Mouse (Mus musculus) embryo, embryonic 10 days (tissue): ENCODE data around the gene Herc1.

Experiments used
- DNase-seq: peaks from one replicate; pipeline ENCODE4 v3.0.0-alpha.2; 2015; ENCODE audit warnings: low spot score

The Herc1 gene

DNA sequence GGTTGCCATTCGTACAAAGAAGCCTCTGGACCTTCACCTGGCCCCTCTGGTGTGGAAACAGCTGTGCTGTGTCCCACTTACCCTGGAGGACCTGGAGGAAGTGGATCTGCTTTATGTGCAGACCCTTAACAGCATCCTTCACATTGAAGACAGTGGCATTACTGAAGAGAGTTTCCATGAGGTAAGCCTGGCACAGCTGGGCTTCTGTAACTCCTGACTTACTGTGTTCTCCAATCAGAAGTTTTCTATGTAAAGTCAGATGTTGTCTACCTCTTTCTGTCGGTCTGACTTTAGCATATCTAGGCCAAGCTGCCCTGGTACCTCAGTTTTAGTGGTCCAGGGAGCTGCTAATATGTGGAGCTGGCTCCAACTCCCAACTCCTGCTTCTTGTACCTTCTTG, 151.0 kb downstream of the Herc1 start:
- DNase-seq: no peak

DNA sequence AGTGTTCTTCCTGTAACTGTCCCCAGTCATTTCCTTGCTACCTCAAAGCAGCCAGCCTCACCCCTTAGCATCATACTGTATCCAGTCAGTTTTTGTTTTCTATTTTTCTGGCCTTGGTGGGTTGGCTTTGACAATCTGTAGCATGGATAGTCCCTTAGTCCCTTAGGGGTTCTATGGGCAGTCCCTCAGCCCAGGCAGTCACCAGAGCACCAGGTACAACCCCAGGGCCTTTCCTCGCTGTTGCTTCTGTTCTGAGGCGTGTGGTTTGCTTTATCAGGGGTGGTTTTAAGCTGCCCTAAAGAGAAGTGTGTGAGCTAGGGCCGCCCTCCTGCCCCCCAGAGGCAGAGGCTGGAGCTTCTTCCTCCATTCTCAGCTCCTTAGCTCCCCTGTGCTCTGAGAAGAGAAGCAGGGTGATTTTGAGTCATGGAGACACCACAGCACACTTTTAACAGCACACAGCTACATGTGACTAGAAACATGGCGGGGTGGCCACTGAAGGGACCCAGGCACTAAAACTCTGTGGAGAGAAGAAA, 153.7 kb downstream of the Herc1 start:
- no peak for DNase-seq

DNA sequence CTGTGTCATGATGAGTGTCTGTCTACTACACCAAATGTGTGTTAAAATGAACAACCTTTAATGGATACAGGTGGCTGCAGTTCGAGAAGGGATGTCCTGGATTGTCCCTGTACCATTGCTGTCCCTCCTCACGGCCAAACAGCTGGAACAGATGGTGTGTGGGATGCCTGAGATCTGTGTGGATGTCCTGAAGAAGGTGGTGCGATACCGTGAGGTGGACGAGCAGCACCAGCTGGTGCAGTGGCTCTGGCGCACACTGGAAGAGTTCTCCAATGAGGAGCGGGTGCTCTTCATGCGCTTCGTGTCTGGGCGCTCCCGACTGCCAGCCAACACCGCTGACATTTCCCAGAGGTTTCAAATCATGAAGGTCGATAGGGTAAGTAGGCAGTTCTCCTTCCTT, 154.3 kb downstream of the Herc1 start:
- no peak for DNase-seq

DNA sequence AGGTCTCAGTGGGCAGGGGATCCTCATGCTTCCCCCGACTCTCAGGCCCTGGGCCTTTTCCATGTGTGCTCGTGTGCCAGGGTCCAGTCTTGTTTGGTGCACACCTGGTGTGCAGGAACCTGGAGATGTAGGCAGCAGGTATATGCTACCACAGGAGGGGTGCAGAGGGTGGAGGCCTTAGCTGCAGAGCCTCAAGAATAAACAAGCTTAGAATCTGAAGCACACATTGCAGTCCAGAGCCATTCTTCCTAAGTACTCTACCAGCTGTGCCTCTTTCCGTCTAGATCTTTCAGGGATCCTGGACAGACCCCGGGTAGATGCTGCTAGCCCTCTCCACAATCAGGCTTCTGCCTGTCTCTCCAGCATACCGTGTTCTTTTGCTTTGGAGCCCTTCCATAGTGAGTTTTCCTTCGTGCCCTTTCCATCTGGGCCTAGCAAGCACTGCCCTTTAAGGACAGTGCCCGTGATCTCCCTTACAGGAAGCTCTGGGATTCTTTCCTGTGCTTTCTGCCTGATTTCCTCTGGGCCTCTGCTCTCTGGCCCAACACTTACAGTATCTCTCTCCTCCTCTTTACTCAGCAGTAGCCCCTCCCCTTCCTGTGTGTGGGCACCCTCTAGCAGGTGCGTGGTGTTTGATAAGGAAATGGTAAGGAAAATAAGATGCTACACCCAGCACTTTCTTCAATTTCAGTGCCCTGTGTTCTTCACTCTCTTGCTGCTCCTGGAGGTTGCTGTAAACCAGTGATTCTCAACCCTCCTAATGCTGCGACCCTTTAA, 155.1 kb downstream of the Herc1 start:
- DNase-seq: no peak

DNA sequence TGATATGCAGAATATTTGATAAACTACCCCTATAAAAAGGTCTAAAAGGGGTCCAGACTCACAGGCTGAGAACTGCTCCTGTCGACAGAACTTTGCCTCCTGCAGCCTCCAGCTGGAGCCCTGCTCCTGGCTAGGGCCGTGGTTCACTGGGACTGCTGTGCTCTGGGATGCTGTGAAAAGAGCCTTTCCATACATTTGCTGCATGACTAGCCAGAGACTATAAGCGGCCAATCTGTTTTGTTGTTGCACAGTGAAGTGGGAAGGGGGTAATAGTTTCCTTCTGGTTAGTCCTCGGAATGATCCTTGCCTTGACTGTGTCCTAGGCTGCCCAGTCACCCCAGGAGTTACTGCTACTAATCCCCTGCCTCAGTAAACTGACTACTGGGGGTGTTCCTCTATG, 155.8 kb downstream of the Herc1 start:
- peak; percentile 77 for DNase-seq

DNA sequence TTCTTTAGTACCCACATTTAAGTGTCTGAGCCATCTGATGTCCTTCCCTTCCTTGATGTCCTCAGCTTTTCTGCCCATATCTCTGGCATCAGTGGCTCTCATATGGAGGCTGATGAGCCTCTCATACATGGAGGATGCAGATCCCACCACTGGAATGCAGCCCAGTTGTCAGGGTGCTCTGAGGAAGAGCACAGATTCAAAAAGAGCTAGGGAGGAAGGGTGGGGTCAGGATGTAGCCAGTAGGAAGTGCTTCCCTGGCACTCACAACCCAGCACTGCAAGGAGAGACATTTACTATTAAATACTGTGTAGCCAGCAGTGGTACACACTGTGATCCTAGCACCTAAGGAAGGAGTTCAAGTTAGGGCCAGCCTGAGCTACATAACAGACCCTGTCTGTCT, 156.2 kb downstream of the Herc1 start:
- DNase-seq: no peak

DNA sequence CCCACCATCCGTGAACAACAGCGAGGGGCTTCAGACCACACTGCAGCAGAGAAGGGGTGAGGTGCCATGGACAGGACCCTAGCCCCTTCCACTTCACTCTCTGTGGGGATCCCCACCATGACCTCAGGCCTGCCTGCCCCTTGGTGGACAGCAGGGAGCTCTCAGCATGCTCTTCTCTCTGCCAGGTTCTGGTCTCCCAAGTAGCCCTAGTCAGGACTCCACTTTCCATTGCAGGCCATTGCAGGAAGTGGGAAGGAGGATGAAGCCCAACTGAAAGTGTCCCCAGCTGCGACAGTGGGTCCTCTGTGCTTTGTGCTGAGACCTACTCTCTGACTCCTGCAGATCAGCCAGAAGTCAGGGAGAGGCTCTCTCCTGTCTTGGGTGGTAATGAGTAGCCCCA, 157.4 kb downstream of the Herc1 start:
- no peak for DNase-seq

DNA sequence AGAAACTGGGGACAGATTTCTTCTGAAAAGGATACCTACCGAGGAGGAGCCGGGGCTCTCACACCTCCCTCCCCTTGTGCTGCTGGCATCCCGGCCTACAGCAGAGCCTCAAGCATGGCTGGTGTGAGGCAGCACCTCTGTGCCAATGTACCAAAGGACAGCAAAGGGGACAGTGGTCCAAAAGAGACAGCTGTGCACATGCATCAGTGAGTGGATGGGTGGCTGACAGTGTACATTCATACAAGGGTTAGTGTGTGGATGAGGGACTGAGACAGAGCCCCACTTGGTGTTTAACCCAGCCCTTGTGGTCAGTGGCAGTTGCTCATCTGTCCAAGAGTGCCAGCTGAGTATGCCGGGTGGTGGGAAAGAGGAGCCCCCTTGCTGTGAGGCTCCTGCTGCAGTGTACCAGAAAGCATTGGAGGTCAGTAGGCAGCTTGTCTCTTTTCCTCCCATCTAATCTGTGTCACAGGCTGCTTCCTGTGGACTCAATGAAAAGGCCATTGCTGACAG, 158.7 kb downstream of the Herc1 start:
- no peak for DNase-seq

DNA sequence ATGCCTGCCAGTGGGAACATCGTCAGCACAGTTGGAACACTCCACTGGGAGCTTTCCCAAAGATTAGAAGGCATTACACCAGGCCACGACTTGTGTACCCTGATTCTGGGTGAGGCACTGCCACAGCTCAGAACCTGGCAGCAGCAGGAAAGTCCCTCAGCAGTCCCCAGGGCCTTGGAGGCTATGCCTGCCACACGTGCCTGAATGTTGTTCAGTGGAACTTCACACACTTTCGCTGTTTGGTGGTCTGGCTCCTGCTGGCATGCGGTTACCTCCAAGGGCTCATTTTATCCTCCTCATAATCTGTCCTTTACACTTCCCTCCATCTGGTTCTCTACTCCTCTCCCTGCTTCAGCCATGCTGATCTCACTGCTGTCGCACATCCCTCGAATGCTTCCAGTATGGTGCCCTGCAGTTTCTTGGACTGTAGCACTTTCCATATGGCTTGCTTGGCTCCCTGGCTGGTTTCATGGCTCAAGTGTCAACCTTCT, 160.1 kb downstream of the Herc1 start:
- no peak for DNase-seq

DNA sequence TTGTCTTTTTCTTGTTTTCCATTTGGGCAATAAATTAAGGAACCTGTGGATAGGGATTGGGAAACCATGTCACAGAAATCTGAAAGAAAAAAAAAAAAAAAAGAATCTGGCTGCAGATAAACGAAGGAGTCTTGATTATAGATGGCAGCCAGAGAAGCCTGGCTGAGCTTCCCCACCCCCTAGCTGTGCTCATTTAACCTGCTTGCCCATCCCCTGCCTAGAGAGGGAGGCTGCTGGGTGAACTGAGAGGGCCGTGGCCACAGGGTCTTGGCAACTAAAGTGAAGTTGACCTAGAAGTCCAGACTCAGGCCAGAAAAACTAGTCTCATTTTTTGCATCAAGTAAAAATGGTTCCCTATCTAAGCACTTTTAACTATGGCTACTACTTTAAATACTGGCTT, 160.7 kb downstream of the Herc1 start:
- DNase-seq: peak; percentile 50

DNA sequence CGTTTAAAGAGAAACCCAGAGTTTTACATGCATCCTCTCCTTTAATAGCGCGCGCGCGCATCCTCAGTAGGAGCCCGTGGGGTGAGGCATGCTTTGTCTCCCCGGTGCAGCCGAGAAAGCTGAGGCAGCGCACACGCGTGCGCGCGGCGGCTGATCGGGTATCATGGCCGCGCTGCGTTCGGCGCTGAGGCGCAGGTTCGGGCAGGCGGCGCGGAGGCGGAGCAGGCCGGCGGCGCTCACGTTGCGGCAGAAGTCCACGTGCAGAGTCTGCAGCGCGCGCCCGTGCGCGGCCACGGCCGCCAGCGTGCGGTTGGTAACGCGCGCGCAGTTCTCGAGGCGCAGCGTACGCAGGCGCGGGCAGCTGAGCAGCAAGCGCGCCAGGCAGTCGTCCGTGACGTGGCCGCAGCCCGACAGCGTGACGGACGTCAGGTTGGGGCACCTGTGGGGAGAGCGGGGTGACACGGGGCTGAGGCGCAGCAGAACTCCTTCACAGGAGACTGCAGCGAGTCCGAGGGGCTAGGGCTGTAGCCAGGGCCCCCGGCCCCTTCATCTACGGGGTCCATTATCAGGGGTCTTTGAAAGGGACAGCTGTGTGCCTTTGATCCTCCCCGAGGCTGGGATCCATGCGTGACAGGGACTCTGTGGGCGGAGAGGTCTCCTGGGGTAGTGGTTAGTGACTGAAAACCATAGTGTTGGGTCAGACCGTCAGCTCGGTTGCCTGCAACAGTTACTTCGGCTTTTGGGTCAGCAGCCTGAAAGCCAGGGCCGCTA, 161.5 kb downstream of the Herc1 start:
- peak; percentile 95 for DNase-seq

DNA sequence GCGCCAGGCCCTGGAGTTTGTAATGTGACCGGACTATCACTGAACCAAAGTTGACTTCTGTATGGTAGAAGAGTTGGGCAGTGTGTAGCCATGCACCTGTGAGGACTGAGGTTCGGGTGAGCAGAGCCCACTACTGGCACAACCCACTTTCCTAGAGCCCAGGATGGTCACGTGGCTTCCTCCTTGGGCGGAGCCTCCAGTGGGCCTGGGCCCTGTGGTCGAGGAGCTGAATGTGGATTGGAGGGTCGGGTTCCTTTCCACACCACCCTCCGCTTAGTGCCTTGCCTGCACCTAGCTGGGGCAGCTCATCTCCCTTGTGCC, 162.1 kb downstream of the Herc1 start:
- DNase-seq: peak; percentile 93

DNA sequence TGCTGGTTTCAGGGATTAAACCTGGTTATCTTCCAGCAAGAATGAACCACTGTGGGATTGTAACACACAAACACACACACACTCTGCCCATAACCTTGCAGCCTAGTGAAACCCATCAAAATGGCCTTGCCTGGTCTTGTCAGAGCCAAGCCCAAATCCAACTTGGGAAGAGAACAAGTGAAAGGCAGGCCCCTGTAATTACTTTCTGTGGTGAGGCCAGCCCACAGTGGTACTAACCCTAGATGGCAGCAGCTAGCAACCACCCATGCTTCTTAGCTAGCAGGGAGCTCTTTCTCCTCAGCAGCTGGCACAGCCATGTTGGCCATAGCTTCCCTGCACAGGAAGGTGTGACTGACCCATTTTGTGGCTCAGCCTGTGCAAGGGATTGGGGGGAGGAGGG, 162.9 kb downstream of the Herc1 start:
- DNase-seq: peak; percentile 38

DNA sequence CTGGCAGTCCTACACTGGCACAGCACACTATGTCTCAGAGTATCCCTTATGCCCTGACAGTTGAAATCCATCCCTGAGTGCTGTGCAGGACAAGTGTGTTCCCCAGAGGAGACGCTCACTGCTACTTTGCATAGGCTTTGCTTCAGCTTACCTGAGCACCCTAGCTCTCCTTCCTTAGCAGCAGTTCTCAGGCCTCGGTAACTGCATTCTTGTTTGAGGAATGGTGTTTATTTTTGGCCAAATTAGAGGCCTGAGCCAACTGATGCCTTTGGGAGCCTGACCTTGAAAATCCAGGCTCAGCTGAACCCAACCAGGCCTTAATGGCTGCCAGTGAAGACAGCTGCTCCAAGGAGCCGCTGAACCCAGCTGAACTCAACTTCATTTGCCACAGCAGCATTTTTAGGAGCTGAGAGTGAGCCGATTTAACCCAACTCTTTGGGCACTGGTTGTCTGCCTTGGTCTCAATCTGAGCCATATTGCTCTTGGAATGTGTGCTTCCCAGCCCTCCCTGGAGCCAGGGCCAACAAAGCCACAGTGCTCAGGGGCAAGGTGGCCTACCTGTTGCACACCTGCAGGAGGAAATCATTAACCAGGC, 163.5 kb downstream of the Herc1 start:
- no peak for DNase-seq

DNA sequence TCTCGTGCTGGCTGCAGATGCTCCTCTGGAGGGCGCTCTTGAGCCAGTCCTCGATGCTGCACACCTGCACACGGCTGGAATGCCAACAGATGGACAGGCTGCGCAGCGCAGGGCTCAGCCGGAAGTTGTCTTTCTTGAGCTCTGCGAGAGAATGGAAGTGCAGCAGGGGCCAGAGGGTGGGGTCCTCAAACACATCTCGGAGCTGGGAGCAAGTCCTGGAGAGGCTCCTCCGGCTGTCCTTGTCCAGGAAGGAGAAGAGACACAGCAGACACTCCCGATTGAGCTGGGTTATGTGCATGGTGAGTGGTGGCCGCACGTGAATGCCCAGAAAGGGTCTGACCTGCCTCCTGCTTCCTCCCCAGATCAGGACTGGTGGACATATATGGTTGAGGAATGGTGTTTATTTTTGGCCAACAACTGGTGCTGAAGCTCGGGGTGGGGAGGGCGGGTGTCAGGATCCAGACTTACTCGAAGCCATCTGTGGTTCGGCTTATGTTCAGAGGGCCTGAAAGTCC, 164.1 kb downstream of the Herc1 start, which contains the start of gene Fbxl22:
Gene Fbxl22, minus strand, starts transcription at position 338 of the 515 bp plus-strand sequence.
- DNase-seq: peak; percentile 51

DNA sequence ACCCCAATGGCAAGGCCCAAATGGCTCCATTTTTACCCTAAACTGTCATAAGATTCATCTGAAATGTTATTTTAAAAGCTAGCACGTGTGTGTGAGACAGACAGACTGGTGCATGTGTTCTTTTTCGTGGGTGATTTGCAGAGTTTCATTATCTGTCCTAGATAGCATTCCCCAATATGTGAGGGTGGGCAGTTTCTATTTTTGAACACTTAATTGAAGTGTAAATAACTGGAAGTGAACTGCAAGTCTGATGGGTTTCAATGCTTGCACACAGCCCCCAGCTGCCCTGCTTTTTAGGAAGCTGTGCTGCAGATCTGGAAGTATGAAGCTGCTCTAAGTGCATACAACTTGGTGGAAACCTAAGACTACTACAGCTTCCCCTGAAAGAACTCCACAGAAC, 164.9 kb downstream of the Herc1 start:
- DNase-seq: no peak

DNA sequence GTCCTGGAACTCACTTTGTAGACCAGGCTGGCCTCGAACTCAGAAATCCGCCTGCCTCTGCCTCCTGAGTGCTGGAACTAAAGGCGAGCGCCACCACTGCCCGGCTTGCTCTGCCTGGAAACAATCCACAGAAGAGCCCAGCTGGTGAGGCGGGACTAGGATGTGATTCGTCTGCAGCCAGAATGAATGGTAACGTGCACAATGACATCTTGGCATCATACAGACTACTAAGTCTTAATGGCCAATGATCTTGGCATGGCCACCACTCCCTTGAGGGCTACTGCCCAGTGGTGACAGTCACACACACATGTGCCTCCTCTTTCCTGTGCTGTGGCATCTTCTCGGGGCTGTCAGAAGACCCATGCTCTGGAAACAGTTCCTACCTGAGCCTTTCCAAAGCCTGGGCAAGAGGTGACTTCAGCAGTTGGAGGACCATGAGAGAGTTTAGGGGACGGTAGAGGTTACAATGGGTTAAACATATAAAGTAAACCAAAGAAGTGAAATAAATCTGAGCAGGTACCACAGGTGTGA, 165.5 kb downstream of the Herc1 start:
- DNase-seq: no peak

DNA sequence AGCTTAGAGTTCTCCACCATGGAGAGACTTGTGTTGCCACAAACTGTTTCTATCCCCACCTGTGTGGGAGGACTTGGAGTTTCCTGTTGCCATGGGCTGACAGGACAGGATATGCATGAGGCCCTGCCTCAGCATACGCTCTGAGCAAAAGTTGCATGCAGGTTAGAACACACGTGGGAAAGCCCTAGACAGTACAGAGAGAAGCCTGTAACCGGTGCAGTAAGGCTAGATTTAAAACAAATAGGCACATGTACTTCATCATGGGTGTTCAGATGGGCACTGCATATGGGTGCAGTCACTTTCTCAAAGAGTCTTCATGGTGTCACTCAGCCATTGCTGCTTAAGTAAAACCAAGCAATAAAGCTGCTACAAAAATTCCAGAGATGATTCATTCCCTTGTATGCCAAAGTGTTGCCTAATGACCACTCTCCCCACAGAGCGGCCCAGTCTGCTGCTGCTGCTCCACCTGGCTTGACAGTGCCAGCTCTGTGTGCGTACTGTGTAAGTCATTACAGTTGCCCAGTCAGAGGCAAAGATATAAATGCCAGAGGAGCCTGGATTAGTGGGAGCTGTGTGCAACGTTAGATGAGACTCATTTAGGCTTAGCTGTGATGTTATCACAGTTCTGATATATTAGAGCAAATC, 166.2 kb downstream of the Herc1 start:
- no peak for DNase-seq

DNA sequence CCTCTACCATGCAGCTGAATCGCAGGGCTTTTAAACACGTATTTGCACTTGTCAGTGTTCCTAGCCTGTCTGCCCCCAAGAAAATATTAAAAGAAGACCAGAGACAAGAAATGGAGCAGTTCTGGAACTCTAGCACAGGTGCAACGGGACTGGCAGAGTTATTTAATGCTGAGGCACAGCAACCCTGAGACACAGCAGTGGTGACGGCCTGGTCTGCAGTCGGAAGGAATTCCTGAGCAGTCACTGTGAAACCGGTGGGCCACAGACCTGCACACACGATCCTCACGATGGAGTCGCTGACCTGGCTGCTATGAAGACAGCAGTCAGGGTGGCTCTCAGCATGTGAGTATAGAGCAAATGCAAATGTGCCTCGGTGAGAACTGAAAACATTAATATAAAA, 167.5 kb downstream of the Herc1 start:
- no peak for DNase-seq

DNA sequence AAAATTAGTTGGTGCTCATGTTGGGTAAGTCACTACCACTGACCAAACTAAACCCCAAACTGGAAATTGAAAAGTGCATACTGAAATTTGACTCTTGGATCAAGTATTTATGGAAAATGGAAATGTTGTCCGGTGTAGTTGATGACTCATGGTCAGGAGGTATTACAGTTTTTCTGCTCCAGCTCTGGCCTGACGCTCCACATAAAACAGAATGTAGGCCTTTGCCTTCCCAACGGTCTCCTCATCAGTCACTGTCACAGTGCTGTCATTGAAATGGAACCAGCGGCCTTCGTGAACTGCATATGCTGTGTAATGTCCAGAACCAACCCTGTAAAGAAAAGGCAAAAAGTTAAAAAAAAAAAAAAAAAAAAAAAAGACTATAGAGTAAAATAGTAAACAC, 168.0 kb downstream of the Herc1 start:
- DNase-seq: no peak

DNA sequence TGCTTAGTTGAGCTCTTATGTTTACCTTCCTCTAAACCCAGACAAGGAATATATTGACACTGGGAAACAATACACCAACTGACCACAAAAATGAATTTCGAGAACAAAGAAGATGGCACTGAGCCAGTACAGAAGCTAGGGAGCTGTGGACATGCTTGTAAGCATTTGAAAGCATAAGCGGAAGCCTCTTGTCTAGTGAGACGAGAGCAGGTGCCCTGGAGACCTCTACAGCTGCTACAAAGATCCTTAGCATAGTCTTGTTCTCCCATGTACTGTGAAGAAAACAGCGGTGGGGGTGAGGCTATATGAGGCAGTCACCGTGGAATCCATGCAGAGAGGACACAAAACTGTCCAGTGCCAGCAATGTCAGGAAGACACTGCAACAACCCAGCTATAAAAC, 168.7 kb downstream of the Herc1 start:
- DNase-seq: no peak

DNA sequence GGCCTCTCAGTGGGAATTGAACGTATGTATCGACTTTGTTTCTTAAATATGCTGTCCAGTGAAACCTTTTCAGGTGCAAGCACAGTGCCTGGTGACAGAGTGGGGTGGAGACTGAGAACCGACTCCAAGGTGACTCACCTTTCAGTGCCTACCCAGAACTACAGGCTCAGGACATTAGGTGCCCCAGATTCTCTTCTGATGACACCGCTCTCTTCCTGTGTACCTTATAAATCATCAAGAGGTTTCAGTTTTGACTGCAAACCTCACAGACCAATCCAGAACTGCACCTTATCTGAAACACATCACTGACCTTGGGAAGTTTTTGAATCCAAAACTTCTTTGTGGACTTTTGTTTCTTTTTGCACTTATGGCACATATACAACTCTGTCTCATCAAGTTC, 170.0 kb downstream of the Herc1 start:
- no peak for DNase-seq
